Mouse (Mus musculus): ENCODE data around the gene Atp6v0d1.

Atp6v0d1 gene

DNA sequence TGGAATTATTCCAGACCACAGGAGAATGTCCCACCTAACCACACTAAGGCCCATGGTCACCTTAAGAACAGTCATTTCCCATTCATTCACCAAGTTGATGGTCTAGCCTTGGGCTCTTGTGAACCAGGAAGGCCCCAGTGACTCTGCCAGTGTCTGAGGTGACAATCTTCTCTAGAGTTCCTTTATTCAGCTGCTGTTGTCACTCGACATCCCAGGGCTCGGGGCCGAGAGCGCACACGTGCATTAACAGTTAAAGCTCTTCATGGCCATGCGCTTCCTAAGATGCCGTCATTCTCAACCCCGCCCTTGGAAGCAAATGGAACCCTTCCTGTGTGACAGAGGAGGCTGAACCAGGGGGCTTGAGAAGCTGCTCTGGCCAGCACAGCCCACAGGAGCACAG, 83.7 kb downstream of the Atp6v0d1 start:
- CTCF ChIA-PET: interaction anchor here (0.5 to 10.4 kb wide), 26 partner anchors 9 to 1848 kb away, joined by 3 to 90 read pairs (median 4); partner anchors contain the start of genes Tppp3 (in 3 of the 4), 4931428F04Rik (in 1 of the 4) and Hsd11b2 (in 1 of the 4)
- POLR2A ChIA-PET: interaction anchor here in 3 of 4 experiments (0.5 to 6.4 kb wide), 13 partner anchors 8 to 260 kb away, joined by 3 to 63 read pairs (median 5); partner anchors contain the start of gene Tppp3 (in 2 of the 3)

GRCm38 (mm10) chr8:105481453-105481852, 84.4 kb downstream of the Atp6v0d1 start:
- POLR2A ChIA-PET: interaction anchor here in 3 of 4 experiments (0.6 to 6.4 kb wide), 18 partner anchors 9 to 379 kb away, joined by 3 to 63 read pairs (median 3); partner anchors contain the start of gene Tppp3 (in 3 of the 3)
- CTCF ChIA-PET: interaction anchor here (0.5 to 10.4 kb wide), 29 partner anchors 9 to 192 kb away, joined by 3 to 90 read pairs (median 4); partner anchors contain the start of genes Tppp3 (in 4 of the 4), 4931428F04Rik (in 1 of the 4) and Hsd11b2 (in 1 of the 4)

DNA sequence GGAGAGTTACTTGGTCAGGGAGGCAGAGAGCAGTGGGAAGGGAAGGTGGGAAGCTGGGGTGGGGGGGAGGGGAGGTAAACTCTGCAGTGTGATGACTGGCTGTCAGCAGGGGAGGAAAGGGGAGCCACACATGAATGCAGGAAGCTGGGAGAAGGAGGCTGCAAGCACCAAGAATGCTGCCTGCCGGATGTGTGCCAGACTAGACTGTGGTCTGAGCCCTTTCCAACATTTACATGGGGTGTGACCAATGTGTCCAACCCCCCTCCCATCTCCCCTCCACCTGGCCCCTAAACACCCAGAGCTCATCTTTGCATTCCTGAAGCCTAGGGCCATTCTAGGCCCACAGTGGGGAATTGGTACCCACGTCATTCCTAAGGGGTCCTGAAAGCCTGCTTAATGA, 84.8 kb downstream of the Atp6v0d1 start:
- CTCF ChIA-PET: interaction anchor here (0.5 to 10.4 kb wide), 31 partner anchors 8 to 469 kb away, joined by 3 to 90 read pairs (median 5); partner anchors contain the start of genes Tppp3 (in 3 of the 4) and 4931428F04Rik (in 1 of the 4)
- POLR2A ChIA-PET: interaction anchor here (0.6 to 6.4 kb wide), 23 partner anchors 9 to 379 kb away, joined by 3 to 63 read pairs (median 4); partner anchors contain the start of genes Tppp3 (in 3 of the 4) and Atp6v0d1 (in 1 of the 4)

DNA sequence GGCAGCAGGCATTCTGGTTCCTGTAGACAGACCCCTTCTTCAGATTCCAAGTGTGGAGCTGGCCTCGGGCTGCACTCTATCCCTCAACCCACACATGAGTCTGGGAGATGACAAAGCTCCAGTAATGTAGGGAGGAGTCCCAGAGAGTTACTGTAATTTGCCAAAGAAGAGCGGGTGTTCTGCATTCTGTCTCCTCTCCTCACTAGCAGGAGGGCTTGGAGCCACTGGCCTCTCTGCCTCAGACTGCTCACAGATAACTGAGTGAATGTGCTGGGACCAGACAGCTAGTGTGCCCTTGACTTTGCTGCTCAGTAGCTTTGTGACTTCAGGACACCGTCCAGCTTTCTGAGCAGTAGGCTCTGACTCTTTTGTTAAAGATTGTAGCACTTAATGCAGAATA, 88.1 kb downstream of the Atp6v0d1 start:
- ChIA-PET POLR2A (interaction anchor here in 3 of 4 experiments (0.5 to 6.4 kb wide), 24 partner anchors 7 to 1749 kb away, joined by 3 to 63 read pairs (median 3); partner anchors contain the start of genes Hsd11b2 (in 2 of the 3), Tppp3 (in 1 of the 3) and Zdhhc1 (in 1 of the 3)), CTCF (interaction anchor here (0.5 to 10.4 kb wide), 36 partner anchors 7 to 357 kb away, joined by 3 to 90 read pairs (median 3); partner anchors contain the start of genes Fhod1 (in 1 of the 4) and Slc9a5 (in 1 of the 4))

DNA sequence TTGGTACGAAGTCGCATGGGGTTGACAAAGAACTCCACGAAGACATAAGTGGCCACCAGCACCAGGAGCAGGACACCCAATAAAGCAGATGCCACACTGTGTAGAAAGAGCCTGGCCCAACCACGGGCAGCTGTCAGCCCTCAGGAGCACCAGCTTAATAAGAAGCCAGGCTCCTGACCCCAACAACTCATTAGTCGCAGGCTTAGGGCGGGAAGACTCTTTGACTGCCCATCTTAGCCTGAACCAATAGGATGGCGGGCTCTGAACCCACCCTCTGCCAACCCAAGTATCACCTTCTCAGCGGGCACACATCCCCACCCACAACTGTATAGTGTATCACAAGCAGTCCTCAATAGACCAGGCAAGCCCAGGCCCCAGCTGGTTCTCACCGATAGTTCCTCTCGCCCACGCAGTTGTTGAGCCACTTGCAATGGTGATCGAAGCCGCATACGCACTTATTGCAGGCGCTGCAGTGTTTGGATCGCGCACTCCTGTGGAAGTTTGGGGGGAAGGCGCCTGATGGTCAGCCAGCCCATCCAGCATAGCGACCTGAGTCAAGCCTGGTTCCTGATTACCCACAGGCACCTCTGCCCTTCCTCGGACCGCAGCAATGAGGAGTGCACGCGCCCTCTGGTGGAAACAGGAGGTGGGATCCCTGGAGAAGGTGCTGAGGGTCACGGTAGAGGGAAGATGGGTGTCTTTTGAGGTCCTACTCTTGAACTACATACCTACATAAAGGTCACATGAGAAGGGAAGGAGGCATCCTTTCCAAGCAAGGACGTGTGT, 89.0 kb downstream of the Atp6v0d1 start:
- POLR2A ChIA-PET: interaction anchor here in 3 of 4 experiments (0.5 to 6.4 kb wide), 16 partner anchors 6 to 1750 kb away, joined by 3 to 63 read pairs (median 4); partner anchors contain the start of genes Tppp3 (in 1 of the 3) and Zdhhc1 (in 1 of the 3)

DNA sequence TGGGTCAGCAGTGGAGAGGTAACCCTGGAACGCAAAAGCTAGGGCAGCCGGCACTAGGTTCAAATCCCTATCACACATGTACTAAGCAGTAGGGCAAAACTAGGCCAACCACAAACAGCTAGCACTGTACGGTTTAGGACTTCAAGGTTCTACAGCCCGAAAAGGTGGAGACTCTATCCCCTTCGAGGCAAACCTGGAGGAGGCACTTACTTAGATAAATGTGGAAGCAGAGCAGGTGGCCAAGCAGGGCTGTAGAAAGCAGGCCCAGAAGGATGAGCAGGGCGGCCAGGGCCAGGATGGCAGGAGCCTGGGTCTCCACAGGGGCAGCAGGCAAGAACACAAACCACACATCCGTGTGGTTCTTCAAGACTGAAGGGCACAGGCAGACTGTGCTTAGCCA, 89.7 kb downstream of the Atp6v0d1 start:
- CTCF ChIA-PET: interaction anchor here (0.6 to 10.4 kb wide), 21 partner anchors 9 to 216 kb away, joined by 3 to 90 read pairs (median 4); partner anchors contain the start of genes Fhod1 (in 1 of the 4) and Slc9a5 (in 1 of the 4)

More for the DNA sequence above, 89.0 kb downstream of the Atp6v0d1 start:
- CTCF ChIA-PET: interaction anchor here (0.6 to 10.4 kb wide), 31 partner anchors 7 to 499 kb away, joined by 3 to 90 read pairs (median 4); partner anchors contain the start of genes Fhod1 (in 1 of the 4), Hsd11b2 (in 1 of the 4) and Slc9a5 (in 1 of the 4)

DNA sequence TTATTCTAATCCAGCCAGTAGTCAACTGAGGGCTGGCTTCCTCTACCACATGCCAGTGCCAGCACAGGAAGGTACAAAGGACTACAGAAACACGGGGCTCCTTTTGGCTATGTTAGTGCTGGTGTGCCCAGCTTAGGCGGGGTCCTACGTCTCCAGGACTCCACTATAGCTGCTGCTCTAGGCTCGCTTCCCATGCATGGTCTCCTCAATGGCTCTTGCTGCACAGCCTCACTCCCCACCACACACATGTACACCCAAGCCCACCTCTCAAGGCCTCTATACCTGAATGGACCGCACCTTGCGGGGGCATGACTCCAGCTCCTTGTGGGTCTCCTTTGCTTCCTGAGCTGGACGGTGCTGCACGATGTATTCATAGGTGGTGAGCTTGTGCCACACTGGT, 90.1 kb downstream of the Atp6v0d1 start:
- CTCF ChIA-PET: interaction anchor here (0.6 to 10.4 kb wide), 10 partner anchors 9 to 216 kb away, joined by 3 to 90 read pairs (median 4); no protein-coding TSS in a partner anchor

More for the DNA sequence above, 89.7 kb downstream of the Atp6v0d1 start:
- POLR2A ChIA-PET: interaction anchor here in 2 of 4 experiments (0.7 to 2.6 kb wide), 7 partner anchors 19 to 96 kb away, joined by 3 to 9 read pairs (median 4); no protein-coding TSS in a partner anchor

GRCm38 (mm10) chr8:105475254-105475653, 90.6 kb downstream of the Atp6v0d1 start:
- ChIA-PET POLR2A (interaction anchor here in 2 of 4 experiments (0.9 to 1.9 kb wide), 5 partner anchors 12 to 42 kb away, joined by 3 to 8 read pairs (median 3); no protein-coding TSS in a partner anchor), CTCF (interaction anchor here in 3 of 4 experiments (1.0 to 10.4 kb wide), 9 partner anchors 7 to 215 kb away, joined by 3 to 90 read pairs (median 5); no protein-coding TSS in a partner anchor)

More for the DNA sequence above, 90.1 kb downstream of the Atp6v0d1 start:
- POLR2A ChIA-PET: interaction anchor here in 1 of 4 experiments (0.9 to 1.2 kb wide), 2 partner anchors 19 to 40 kb away, joined by 3 read pairs; no protein-coding TSS in a partner anchor

DNA sequence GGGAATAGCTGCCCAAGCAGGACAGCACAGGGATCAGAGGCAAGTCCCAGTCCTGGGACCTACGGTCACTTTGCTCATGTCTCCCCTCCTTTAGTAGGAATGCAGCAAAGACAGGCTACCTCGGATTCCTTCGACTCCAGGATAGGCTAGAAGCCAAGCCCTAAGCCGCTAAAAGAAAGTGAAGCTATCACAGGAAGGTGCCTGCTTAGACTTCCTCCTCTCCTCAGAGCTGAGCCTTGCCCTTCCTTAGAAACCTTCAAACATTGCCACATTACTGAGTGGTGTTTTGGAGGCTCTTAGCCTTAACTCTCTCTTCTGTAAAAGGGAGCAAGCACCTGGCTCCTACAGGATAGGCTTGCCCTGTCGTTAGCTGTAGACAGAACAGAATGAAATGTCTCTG, 91.2 kb downstream of the Atp6v0d1 start:
- CTCF ChIA-PET: interaction anchor here (0.7 to 9.9 kb wide), 8 partner anchors 7 to 215 kb away, joined by 3 to 90 read pairs (median 4); no protein-coding TSS in a partner anchor
- POLR2A ChIA-PET: interaction anchor here in 3 of 4 experiments (0.5 to 1.9 kb wide), 12 partner anchors 9 to 127 kb away, joined by 3 to 8 read pairs (median 3); partner anchors contain the start of genes Fhod1 (in 1 of the 3) and Slc9a5 (in 1 of the 3)

All from embryonic stem cell, embryonic (primary cell).